Comparison of ENCODE assay signal across 17 mouse cellular contexts in genomic region chr1:46921630-46922029, GRCm38 (mm10). TPM values are rescaled to one million over a fixed set of nuclear protein-coding genes. Genes with fewer than 3 reads are reported as not detected.
DNase-seq lines count a peak whose midpoint lies in the region; ATAC-seq and TF ChIP-seq lines count a peak whose summit lies in the region.
"Had no signal": no experiment of that assay in that cellular context is flagged by ENCODE, and none has a peak within 500 bp of the region (broad histone marks: within the 10 kb centered on the region; RNA-seq: fewer than 3 reads in every experiment).

No protein-coding gene starts in this region.

- no peak overlapping the region for H3K9ac ChIP-seq in lung, postnatal 0 days (replicated peaks; ENCODE audit: low read depth)
- H3K9ac ChIP-seq: lung, embryonic 14.5 days; midbrain, embryonic 15.5 days; neural tube, embryonic 15.5 days had no signal

- no peaks in the 10 kb centered on the region for H3K27me3 ChIP-seq in lung, postnatal 0 days (replicated peaks; ENCODE audit: insufficient read depth, low read length)
- H3K27me3 ChIP-seq: midbrain, embryonic 15.5 days; neural tube, embryonic 15.5 days had no signal

- H3K4me1 ChIP-seq in lung, postnatal 0 days (ENCODE audit: insufficient read depth, low read depth, low read length): no peaks in the 10 kb centered on the region
- no peaks in the 10 kb centered on the region for H3K4me1 ChIP-seq in lung, adult 2 months (ENCODE audit: control insufficient read depth, insufficient read depth, low read length)
- H3K4me1 ChIP-seq: midbrain, embryonic 15.5 days; neural tube, embryonic 15.5 days had no signal

- H3K36me3 ChIP-seq in lung, postnatal 0 days (ENCODE audit: insufficient read depth, low read length): no peaks in the 10 kb centered on the region
- H3K36me3 ChIP-seq: midbrain, embryonic 15.5 days; neural tube, embryonic 15.5 days had no signal

- DNase-seq in heart, adult 11 months: peak; percentile 92
- no peak for DNase-seq in heart, postnatal 4 days
- peak; percentile 16 for DNase-seq in lung, postnatal 0 days (ENCODE audit: low spot score)
- no peak for DNase-seq in lung, adult 2 months
- peak; percentile 7 for DNase-seq in brain, embryonic 14.5 days (ENCODE audit: low read depth)
- no peak for DNase-seq in right cerebral cortex, adult 2 months (ENCODE audit: low spot score in 2 of 2)
- no peak for DNase-seq in adrenal gland, adult 2 months
- DNase-seq: adrenal gland, postnatal 25 days; cerebellum, adult 2 months; left cerebral cortex, postnatal 4 days; lung, embryonic 14.5 days; right cerebral cortex, postnatal 25 days had no signal

- no peak overlapping the region for H3K4me3 ChIP-seq in lung, postnatal 0 days (ENCODE audit: low read depth, low read length)
- no peak overlapping the region for H3K4me3 ChIP-seq in lung, adult 2 months (replicated peaks; ENCODE audit: extremely low read depth, low read depth, low read length)
- H3K4me3 ChIP-seq: midbrain, embryonic 15.5 days; neural tube, embryonic 15.5 days had no signal

- no peak for TF ChIP-seq CTCF in lung, postnatal 0 days (IDR thresholded peaks at IDR 0.05)
- no peak for TF ChIP-seq CTCF in lung, adult 2 months (IDR thresholded peaks at IDR 0.05; ENCODE audit: insufficient read depth, low read length)
- no peak for TF ChIP-seq CTCF in brain, embryonic 14.5 days (IDR thresholded peaks at IDR 0.05; ENCODE audit: borderline replicate concordance, extremely low read depth, insufficient read depth, insufficient read length)

- no peak overlapping the region for H3K4me2 ChIP-seq in lung, postnatal 0 days (replicated peaks; ENCODE audit: low read depth, low read length)
- H3K4me2 ChIP-seq: lung, embryonic 14.5 days; midbrain, embryonic 15.5 days; neural tube, embryonic 15.5 days had no signal

- H3K9me3 ChIP-seq in lung, postnatal 0 days (ENCODE audit: low read length): no peaks in the 10 kb centered on the region
- H3K9me3 ChIP-seq: midbrain, embryonic 15.5 days; neural tube, embryonic 15.5 days had no signal

- no peak overlapping the region for H3K27ac ChIP-seq in lung, postnatal 0 days (ENCODE audit: low read length)
- H3K27ac ChIP-seq: midbrain, embryonic 15.5 days; neural tube, embryonic 15.5 days had no signal

- TF ChIP-seq POLR2A in lung, adult 2 months (IDR thresholded peaks at IDR 0.05; ENCODE audit: borderline replicate concordance, extremely low read depth, low read depth, low read length): no peak
- TF ChIP-seq POLR2A in brain, embryonic 14.5 days (IDR thresholded peaks at IDR 0.05; ENCODE audit: borderline replicate concordance, extremely low read depth, insufficient read depth, insufficient read length, poor library complexity, severe bottlenecking): no peak

- ATAC-seq in lung, postnatal 0 days: no peak
- peak; percentile 96 for ATAC-seq in neutrophil, adult 5-6 weeks (ENCODE audit: extremely low read depth, insufficient number of reproducible peaks, low FRiP score, poor library complexity, severe bottlenecking)
- ATAC-seq: intestine, postnatal 0 days; midbrain, embryonic 15.5 days; Patski had no signal

- TF ChIP-seq EP300 in lung, postnatal 0 days (IDR thresholded peaks at IDR 0.05): no peak

RNA-seq across cellular contexts. Expression of gene Slc39a10, which starts 29.0 kb away (rescaled TPM):
- total RNA-seq in heart, postnatal 4 days (2021): 10 to 100 TPM; 21.1 to 25.3 TPM
- 15.9 and 23.6 TPM in 2 replicates for polyA plus RNA-seq in lung, postnatal 0 days (2015; fragmentation: Nextera tagmentation; extraction: Ambion mirVana)
- polyA plus RNA-seq in lung, adult 2 months (2012; rRNA removed): 6.1 and 8.1 TPM in 2 replicates
- polyA plus RNA-seq in brain, embryonic 14.5 days (2012; rRNA removed): 49.1 and 65.8 TPM in 2 replicates
- total RNA-seq in neutrophil, adult 5-6 weeks (2017): 9.9 and 17.2 TPM in 2 replicates
- 10 to 100 TPM; 25.5 to 26.6 TPM for total RNA-seq in adrenal gland, adult 2 months (2021)
- polyA plus RNA-seq in adrenal gland, adult 2 months (2012; rRNA removed): 3.3 and 4.1 TPM in 2 replicates

Comparison
In these comparisons a context has a peak if more than half of its experiments do, and no peak if none do; other contexts are left out.
1. DNase-seq: peak in heart, adult 11 months (single experiment), lung, postnatal 0 days (single experiment) and brain, embryonic 14.5 days (single experiment); none in heart, postnatal 4 days (single experiment), lung, adult 2 months (single experiment), right cerebral cortex, adult 2 months (0 of 2) and adrenal gland, adult 2 months (single experiment).